Mouse (Mus musculus) heart, postnatal 0 days (tissue): ENCODE measurements around the gene Ly6g6d.

Source experiments
- CTCF ChIP-seq: IDR thresholded peaks from 2 replicates; pipeline ENCODE4 v1.5.1; 2016; ENCODE audit warnings: antibody characterized with exemption, control low read depth, low read depth
- EP300 ChIP-seq: IDR thresholded peaks from 2 replicates; pipeline ENCODE4 v1.6.1; 2016; ENCODE audit warnings: antibody characterized with exemption, low read depth

DNA sequence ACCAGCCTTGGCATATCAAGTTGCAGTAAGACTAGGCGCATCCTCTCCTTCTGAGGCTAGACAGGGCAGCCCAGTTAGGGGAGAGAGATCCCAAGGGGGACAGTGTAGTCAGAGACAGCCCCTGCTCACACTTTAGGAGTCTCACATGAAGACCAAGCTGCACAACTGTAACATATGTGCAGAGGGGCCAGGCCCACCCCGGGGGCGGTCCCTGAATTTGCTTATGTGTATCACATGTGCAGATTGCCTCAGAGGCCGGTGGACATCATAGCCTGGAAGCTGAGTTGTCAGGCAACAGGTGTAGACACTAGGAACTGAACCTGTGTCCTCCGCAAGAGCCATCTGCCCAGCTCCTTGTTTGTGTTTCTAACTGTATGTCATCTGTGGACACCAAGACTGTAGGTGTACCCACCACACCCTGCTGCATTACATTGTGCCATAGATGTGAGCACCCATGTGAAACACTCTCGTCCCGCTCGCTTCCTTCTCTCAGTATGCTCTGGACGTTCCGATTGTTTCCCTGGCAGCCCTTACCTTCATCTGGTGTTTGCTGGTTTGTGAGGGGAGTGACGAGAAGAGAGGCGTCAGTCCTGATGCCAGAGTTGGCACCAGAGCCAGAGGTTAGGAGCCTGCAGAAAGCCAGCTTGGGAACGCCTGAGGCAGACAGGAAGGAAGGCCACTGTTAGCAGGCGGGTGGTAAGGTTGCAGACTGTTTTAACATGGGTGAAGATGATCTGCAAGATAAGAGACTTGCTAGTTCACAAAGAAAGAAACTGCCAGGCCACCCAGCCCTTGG, 14.7 kb upstream of the Ly6g6d start:
- TF ChIP-seq CTCF (no peak), EP300 (no peak)
